Mouse (Mus musculus) stomach, postnatal 0 days (tissue): ENCODE measurements around the gene Celf5. TPM values are rescaled to one million over a fixed set of nuclear protein-coding genes. Genes with fewer than 3 reads are reported as not detected.

Experiments used
- ATAC-seq: fragments of 200-750 bp; cut with Nextera tagmentation; 2 replicates; pipeline ENCODE4 v1.8.0; 2017; ENCODE audit not compliant: low FRiP score, low TSS enrichment
- DNase-seq: peaks from one replicate; pipeline ENCODE4 v3.0.0-alpha.2; 2016; ENCODE audit warnings: low spot score
- H3K27ac ChIP-seq: fragments of 300-500 bp; sonication (generic); replicated peaks from 2 replicates; pipeline ENCODE4 v1.5.1; 2014; ENCODE audit warnings: mild to moderate bottlenecking, control low read depth
- H3K27me3 ChIP-seq: fragments of 300-500 bp; sonication (generic); 2 replicates; pipeline ENCODE4 v1.6.1; 2014; ENCODE audit warnings: low read length; ENCODE audit not compliant: control insufficient read depth, insufficient read depth
- H3K36me3 ChIP-seq: fragments of 300-500 bp; sonication (generic); 2 replicates; pipeline ENCODE4 v1.6.1; 2014; ENCODE audit warnings: low read length, mixed read lengths; ENCODE audit not compliant: control insufficient read depth, insufficient read depth
- H3K4me1 ChIP-seq: fragments of 300-500 bp; sonication (generic); replicated peaks from 2 replicates; pipeline ENCODE4 v1.6.1; 2014; ENCODE audit warnings: antibody characterized with exemption; ENCODE audit not compliant: control insufficient read depth, insufficient read depth
- H3K4me2 ChIP-seq: fragments of 300-500 bp; sonication (generic); replicated peaks from 2 replicates; pipeline ENCODE4 v1.6.1; 2014; ENCODE audit warnings: low read depth, mild to moderate bottlenecking, control low read depth, moderate library complexity
- H3K4me3 ChIP-seq: fragments of 300-500 bp; sonication (generic); 2 replicates; pipeline ENCODE4 v1.5.1; 2014; ENCODE audit warnings: low read depth, low read length, control low read depth
- H3K9ac ChIP-seq: fragments of 300-500 bp; sonication (generic); 2 replicates; pipeline ENCODE4 v1.6.1; 2014; ENCODE audit warnings: mild to moderate bottlenecking, low read length, control low read depth, mixed read lengths
- H3K9me3 ChIP-seq: fragments of 300-500 bp; sonication (generic); 2 replicates; pipeline ENCODE4 v1.6.1; 2016; ENCODE audit warnings: low read length; ENCODE audit not compliant: control insufficient read depth
- CTCF ChIP-seq: IDR thresholded peaks from 2 replicates; pipeline ENCODE4 v1.5.1; 2016; ENCODE audit warnings: antibody characterized with exemption, low read depth, mild to moderate bottlenecking, moderate library complexity
- EP300 ChIP-seq: optimal IDR thresholded peaks from 2 replicates; pipeline ENCODE3; 2016; ENCODE audit warnings: antibody characterized with exemption
- WGBS: fragments of 180-500 bp; shearing (Covaris S2); extraction: QIAGEN DNeasy Blood & Tissue Kit; methylation state at CpG from one replicate; pipeline ENCODE4 v1.1.7; 2014; 5-methylcytosine and 5-hydroxymethylcytosine counted together
- microRNA-seq: library from miRNA; unstranded; fragments of <30 nt; microRNA quantifications from one replicate; pipeline ENCODE4, GENCODE M21; 2016
- polyA plus RNA-seq: library from polyadenylated mRNA; unstranded; fragments of >200 nt; fragmentation: Nextera tagmentation; extraction: Ambion mirVana; gene quantifications from 2 replicates; pipeline ENCODE4 v1.2.1, GENCODE M21; 2015

The Celf5 gene
- polyA plus RNA-seq, 1 experiment from 2014 or later = 0.62 TPM

- no peaks in the 10 kb centered on the region for H3K9me3 ChIP-seq
- WGBS = 32% methylated on average over 8 of the region's 8 CpGs
- H3K27ac ChIP-seq = peak overlapping the region; percentile 30; the same call in 1 of the 2 replicates
- TF ChIP-seq CTCF = no peak
- TF ChIP-seq EP300 = no peak
- H3K4me2 ChIP-seq = no peak overlapping the region
- no peak overlapping the region for H3K9ac ChIP-seq
- no peak overlapping the region for H3K4me3 ChIP-seq
- peaks cover 18% of the 10 kb centered on the region for H3K4me1 ChIP-seq
- H3K27me3 ChIP-seq = no peaks in the 10 kb centered on the region
- DNase-seq (no peak), ATAC-seq (no peak)
- H3K36me3 ChIP-seq = peaks cover 26% of the 10 kb centered on the region
Measured at GRCm38 (mm10) chr10:81409330-81409729, 73.2 kb downstream of the Celf5 start.

Small RNA genes within 50 kb of the gene (microRNA-seq; reads per million reads assigned to microRNA genes)
- not detected for gene Gm25595
- gene Mir1191b = 1.6 reads per million

Other genes with a start within 250 kb of the Celf5 start
- 2.1 and 3.2 TPM in 2 replicates for gene Zfr2, start 249.6 kb downstream of the Celf5 start, polyA plus RNA-seq
- gene Matk, start 229.8 kb downstream of the Celf5 start, polyA plus RNA-seq = 1.0 and 1.6 TPM in 2 replicates
- gene Mrpl54, start 215.8 kb downstream of the Celf5 start, polyA plus RNA-seq = 210 and 215 TPM in 2 replicates
- gene Apba3, start 215.7 kb downstream of the Celf5 start, polyA plus RNA-seq = 30.5 and 34.6 TPM in 2 replicates
- 42.5 and 46.0 TPM in 2 replicates for gene Tjp3, start 191.1 kb downstream of the Celf5 start, polyA plus RNA-seq
- 19.1 and 21.1 TPM in 2 replicates for gene Pip5k1c, start 189.7 kb downstream of the Celf5 start, polyA plus RNA-seq
- gene Cactin, start 161.6 kb downstream of the Celf5 start, polyA plus RNA-seq = 16.2 and 16.6 TPM in 2 replicates
- 19.7 and 20.2 TPM in 2 replicates for gene Tbxa2r, start 154.0 kb downstream of the Celf5 start, polyA plus RNA-seq
- gene Gipc3, start 139.4 kb downstream of the Celf5 start, polyA plus RNA-seq = 0.06 and 0.10 TPM in 2 replicates
- gene Hmg20b, start 132.2 kb downstream of the Celf5 start, polyA plus RNA-seq = 72.2 and 77.9 TPM in 2 replicates
- 7.4 and 7.9 TPM in 2 replicates for gene Mfsd12, start 125.2 kb downstream of the Celf5 start, polyA plus RNA-seq
- gene 4930404N11Rik, start 116.9 kb downstream of the Celf5 start, polyA plus RNA-seq = 16.5 and 17.5 TPM in 2 replicates
- gene Fzr1, start 104.2 kb downstream of the Celf5 start, polyA plus RNA-seq = 51.4 and 51.6 TPM in 2 replicates
- 59.4 and 63.0 TPM in 2 replicates for gene Dohh, start 98.3 kb downstream of the Celf5 start, polyA plus RNA-seq
- gene Gm48551, start 98.2 kb downstream of the Celf5 start, polyA plus RNA-seq = 1.1 and 1.4 TPM in 2 replicates
- 0.29 and 0.36 TPM in 2 replicates for gene Gm48552, start 93.7 kb downstream of the Celf5 start, polyA plus RNA-seq
- 205 and 239 TPM in 2 replicates for gene Smim24, start 89.7 kb downstream of the Celf5 start, polyA plus RNA-seq
- gene Nfic, start 27.1 kb downstream of the Celf5 start, polyA plus RNA-seq = 40.4 and 42.4 TPM in 2 replicates
- gene Ncln, start 13.7 kb upstream of the Celf5 start, polyA plus RNA-seq = 37.0 and 38.3 TPM in 2 replicates
- 1.0 and 1.5 TPM in 2 replicates for gene S1pr4, start 17.4 kb upstream of the Celf5 start, polyA plus RNA-seq
- gene Gna15, start 41.5 kb upstream of the Celf5 start, polyA plus RNA-seq = 9.8 and 10.1 TPM in 2 replicates
- 62.5 and 70.7 TPM in 2 replicates for gene Gna11, start 62.5 kb upstream of the Celf5 start, polyA plus RNA-seq
- 429 and 495 TPM in 2 replicates for gene Aes, start 76.8 kb upstream of the Celf5 start, polyA plus RNA-seq
- gene Tle2, start 91.9 kb upstream of the Celf5 start, polyA plus RNA-seq = 4.8 and 6.9 TPM in 2 replicates
- 7.6 and 8.9 TPM in 2 replicates for gene Tle6, start 118.4 kb upstream of the Celf5 start, polyA plus RNA-seq
- 0.24 and 0.35 TPM in 2 replicates for gene BC025920, start 123.6 kb upstream of the Celf5 start, polyA plus RNA-seq
- 15.1 and 15.6 TPM in 2 replicates for gene Sirt6, start 145.1 kb upstream of the Celf5 start, polyA plus RNA-seq
- 3.3 and 5.3 TPM in 2 replicates for gene Ankrd24, start 145.8 kb upstream of the Celf5 start, polyA plus RNA-seq
- gene Gm10778, start 166.3 kb upstream of the Celf5 start, polyA plus RNA-seq = 2.4 TPM in 2 replicates
- gene Zfp433, start 222.1 kb upstream of the Celf5 start, polyA plus RNA-seq = 8.2 and 8.5 TPM in 2 replicates